Mouse (Mus musculus) stomach, postnatal 0 days (tissue): ENCODE measurements around the gene Lrrc8e.

ENCODE experiments used
- CTCF ChIP-seq: IDR thresholded peaks from 2 replicates; pipeline ENCODE4 v1.5.1; 2016; ENCODE audit warnings: antibody characterized with exemption, low read depth, mild to moderate bottlenecking, moderate library complexity
- EP300 ChIP-seq: optimal IDR thresholded peaks from 2 replicates; pipeline ENCODE3; 2016; ENCODE audit warnings: antibody characterized with exemption

- TF ChIP-seq CTCF (no peak), EP300 (no peak)
Measured at GRCm38 (mm10) chr8:4212809-4213209, 13.8 kb upstream of the Lrrc8e start.
